Mouse (Mus musculus) A20 (cell line): ENCODE results near the gene Plp1.

Experiments
- DNase-seq: peaks from one replicate; pipeline ENCODE4 v3.0.0-alpha.2; 2011; ENCODE audit warnings: low read depth, low spot score

Plp1 gene

DNA sequence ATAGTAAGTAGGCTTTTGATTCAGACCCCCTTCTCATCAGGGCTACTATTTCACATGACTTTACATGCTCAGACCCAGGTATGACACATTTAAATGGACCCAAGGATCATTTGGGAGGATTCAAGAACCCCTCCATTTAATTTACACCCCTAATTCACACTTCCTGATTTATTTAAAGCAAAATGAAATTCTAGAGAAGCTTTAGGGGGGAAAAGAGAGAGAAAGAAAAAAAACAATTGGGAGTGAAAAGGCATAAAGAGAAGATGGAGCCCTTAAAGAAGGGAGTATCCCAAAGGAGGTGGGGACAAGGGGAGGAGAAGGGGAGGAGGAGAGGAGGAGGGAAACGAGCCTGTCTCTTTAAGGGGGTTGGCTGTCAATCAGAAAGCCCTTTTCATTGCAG lies at the start of gene Plp1:
TSS of gene Plp1 (plus strand) at position 301 of the 400 bp plus-strand sequence.
- no peak for DNase-seq

GRCm38 (mm10) chrX:136773035-136773434 lies 49.4 kb upstream of the Plp1 start:
- no peak for DNase-seq

GRCm38 (mm10) chrX:136778046-136778445 lies 44.4 kb upstream of the Plp1 start:
- DNase-seq, result no peak

- no peak for DNase-seq
These were observed 43.2 kb upstream of the Plp1 start for GRCm38 (mm10) chrX:136779262-136779661.

DNA sequence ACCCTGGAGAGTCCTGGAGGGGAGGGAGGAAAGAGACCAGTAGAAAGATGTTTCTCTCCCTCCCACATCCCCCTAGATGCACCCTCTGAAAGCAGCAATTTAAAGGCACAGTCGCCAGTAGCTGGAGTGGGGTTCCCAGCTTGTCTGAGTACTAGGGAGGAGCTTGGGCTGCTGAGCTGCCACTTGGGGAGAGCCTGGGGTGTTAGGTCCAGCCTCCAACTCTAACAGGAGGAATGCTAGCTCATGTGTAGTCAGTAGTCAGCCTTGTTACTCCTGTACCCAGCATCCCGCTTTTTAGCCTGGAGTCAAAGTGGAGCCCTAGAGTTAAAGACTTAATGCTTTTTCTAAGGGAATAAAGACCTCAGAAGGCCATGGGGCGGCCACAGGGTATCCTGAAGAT lies 42.4 kb upstream of the Plp1 start, which contains the start of gene Glra4:
TSS of gene Glra4 (minus strand) at position 101 of the 400 bp plus-strand sequence.
- no peak for DNase-seq

DNA sequence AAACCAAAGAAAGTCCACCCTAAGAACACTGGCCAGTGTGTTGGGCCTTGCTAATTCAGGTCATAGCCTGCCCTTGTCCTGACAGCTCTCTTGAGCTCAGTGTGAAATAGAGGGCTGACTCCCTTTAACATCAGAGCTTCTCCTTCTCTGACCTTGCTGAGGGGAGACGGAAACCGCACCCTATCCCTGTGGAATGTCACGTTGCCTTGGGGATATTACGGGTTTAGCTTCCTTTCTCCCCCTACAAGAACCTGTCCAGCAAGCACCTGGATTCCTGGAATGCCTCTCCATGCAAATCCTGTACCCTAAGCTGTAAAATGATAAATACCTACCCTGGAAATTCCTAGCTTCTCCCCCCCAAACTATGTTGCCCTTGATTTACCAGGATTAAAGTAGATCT lies 33.0 kb upstream of the Plp1 start:
- DNase-seq, result no peak

- no peak for DNase-seq
These were observed 25.2 kb upstream of the Plp1 start for GRCm38 (mm10) chrX:136797223-136797622.

GRCm38 (mm10) chrX:136819752-136820151 lies 2.7 kb upstream of the Plp1 start:
- no peak for DNase-seq

DNA sequence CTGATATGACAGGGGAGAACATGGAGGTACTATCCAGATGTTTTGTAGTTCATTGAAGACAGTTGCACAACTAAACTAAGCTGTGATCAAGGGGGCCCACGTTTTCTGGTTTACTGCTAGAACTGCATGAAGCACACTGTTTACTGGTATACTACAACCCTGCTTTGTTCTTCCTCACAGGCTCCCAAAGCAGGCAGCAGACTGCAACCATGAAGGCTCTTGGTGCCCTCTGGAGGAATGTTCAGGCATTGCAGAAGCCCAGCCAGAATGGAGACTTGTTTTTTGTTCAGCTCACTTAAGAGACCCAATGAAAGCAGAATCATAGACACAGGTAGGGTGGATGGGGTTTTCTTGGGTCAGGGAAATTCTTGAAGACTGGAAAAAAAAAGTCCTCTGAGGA lies 2.2 kb upstream of the Plp1 start:
- DNase-seq, result peak; percentile 57

DNA sequence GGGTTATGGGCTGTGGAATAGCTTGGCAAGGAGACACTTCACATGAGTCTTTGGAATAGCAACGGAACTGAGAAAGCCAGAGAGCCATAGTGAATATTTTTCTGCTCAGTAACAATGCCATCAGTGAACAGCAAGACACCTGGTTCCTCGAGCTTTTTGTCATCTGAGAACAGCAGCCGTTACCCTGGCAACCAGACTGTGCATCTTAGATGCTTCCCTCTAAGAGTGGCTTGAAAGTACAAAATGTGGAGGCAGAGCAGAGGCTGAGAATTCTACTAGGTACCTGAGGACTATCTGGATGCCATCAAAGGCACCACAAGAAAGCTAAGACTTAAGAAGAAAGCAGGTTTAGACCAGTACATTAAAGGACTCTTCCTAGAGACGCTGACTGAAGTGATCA lies 2.5 kb downstream of the Plp1 start:
- DNase-seq, result no peak

GRCm38 (mm10) chrX:136828610-136829009 lies 6.1 kb downstream of the Plp1 start:
- DNase-seq, result no peak

DNA sequence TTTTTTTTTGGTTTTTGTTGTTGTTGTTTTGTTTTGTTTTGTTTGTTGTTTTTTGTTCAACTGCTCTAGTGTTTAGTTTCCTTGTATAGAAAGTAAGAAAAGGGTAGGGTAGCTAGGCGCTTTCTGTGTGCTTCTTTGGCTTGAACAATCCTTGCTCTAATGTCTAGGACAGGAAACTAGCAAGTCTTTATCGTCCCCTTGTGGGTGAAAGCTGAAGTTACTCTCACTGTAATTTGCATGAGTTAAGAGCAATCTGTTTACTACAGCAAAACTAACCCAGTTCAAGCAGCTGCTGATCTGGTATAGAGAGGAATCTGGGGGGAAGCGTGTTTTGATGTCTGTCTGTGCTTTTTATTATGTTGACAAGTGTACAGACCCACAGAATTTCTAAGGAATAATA lies 27.8 kb downstream of the Plp1 start:
- DNase-seq, result peak; percentile 49

- DNase-seq, result no peak
These were observed 45.9 kb downstream of the Plp1 start, which contains the start of gene Rab9b for GRCm38 (mm10) chrX:136868061-136869040. Gene Rab9b, minus strand, starts transcription at chrX:136868755.
